Mouse (Mus musculus) hindbrain, embryonic 15.5 days (tissue): ENCODE measurements around the gene Opn1mw. TPM values are rescaled to one million over a fixed set of nuclear protein-coding genes. Genes with fewer than 3 reads are reported as not detected.
"Not testable (repeated sequence)": the region's sequence is repeated elsewhere in the genome, so short reads cannot be mapped to it uniquely, and the experiment has no call there.

ENCODE experiments used
- ATAC-seq: fragments of 200-750 bp; cut with Nextera tagmentation; 2 replicates; pipeline ENCODE4 v1.8.0; 2017; ENCODE audit warnings: low read depth, moderate number of reproducible peaks, moderate TSS enrichment; ENCODE audit not compliant: low FRiP score
- H3K27ac ChIP-seq: fragments of 300-500 bp; sonication (generic); replicated peaks from 2 replicates; pipeline ENCODE4 v1.5.1; 2015; ENCODE audit warnings: mild to moderate bottlenecking, inconsistent platforms
- H3K27me3 ChIP-seq: fragments of 300-500 bp; sonication (generic); 2 replicates; pipeline ENCODE4 v1.6.1; 2015; ENCODE audit warnings: control low read depth, inconsistent platforms
- H3K36me3 ChIP-seq: fragments of 300-500 bp; sonication (generic); 2 replicates; pipeline ENCODE4 v1.6.1; 2015; ENCODE audit warnings: control low read depth, inconsistent platforms
- H3K4me1 ChIP-seq: fragments of 300-500 bp; sonication (generic); replicated peaks from 2 replicates; pipeline ENCODE4 v1.6.1; 2015; ENCODE audit warnings: control low read depth, inconsistent platforms
- H3K4me2 ChIP-seq: fragments of 300-500 bp; sonication (generic); 2 replicates; pipeline ENCODE4 v1.6.1; 2015; ENCODE audit warnings: moderate library complexity, mild to moderate bottlenecking, inconsistent platforms
- H3K4me3 ChIP-seq: fragments of 300-500 bp; sonication (generic); 2 replicates; pipeline ENCODE4 v1.5.1; 2015; ENCODE audit warnings: mild to moderate bottlenecking, inconsistent platforms
- H3K9ac ChIP-seq: fragments of 300-500 bp; sonication (generic); 2 replicates; pipeline ENCODE4 v1.6.1; 2015; ENCODE audit warnings: inconsistent platforms
- H3K9me3 ChIP-seq: fragments of 300-500 bp; sonication (generic); 2 replicates; pipeline ENCODE4 v1.6.1; 2016; ENCODE audit warnings: control low read depth, inconsistent platforms
- WGBS: fragments of 180-500 bp; shearing (Covaris S2); methylation state at CpG from one replicate; pipeline ENCODE4 v1.1.7; 2015; 5-methylcytosine and 5-hydroxymethylcytosine counted together
- polyA plus RNA-seq: library from polyadenylated mRNA; unstranded; fragments of >200 nt; fragmentation: Nextera tagmentation; extraction: Ambion mirVana; gene quantifications from 2 replicates; pipeline ENCODE4 v1.2.1, GENCODE M21; 2015

The Opn1mw gene
- not detected in 2 replicates for polyA plus RNA-seq

GRCm38 (mm10) chrX:74127164-74127563 is at the start of gene Opn1mw:
TSS of gene Opn1mw (plus strand) at chrX:74127464.
- H3K27me3 ChIP-seq: no peaks in the 10 kb centered on the region
- H3K4me3 ChIP-seq: no peak within 1 kb of the TSS
- no peak within 1 kb of the TSS for H3K27ac ChIP-seq
- H3K36me3 ChIP-seq: no peaks in the 10 kb centered on the region
- ATAC-seq: no peak
- H3K4me2 ChIP-seq: no peak within 1 kb of the TSS
- no peaks in the 10 kb centered on the region for H3K4me1 ChIP-seq
- H3K9me3 ChIP-seq: no peaks in the 10 kb centered on the region
- no peak within 1 kb of the TSS for H3K9ac ChIP-seq

GRCm38 (mm10) chrX:74084276-74084837 is 42.9 kb upstream of the Opn1mw start:
- Histone ChIP-seq H3K27ac (peak overlapping the region; percentile 97), H3K36me3 (no peaks in the 10 kb centered on the region), H3K9ac (peak overlapping the region; percentile 79), H3K4me2 (peak overlapping the region; percentile 57), H3K9me3 (no peaks in the 10 kb centered on the region), H3K27me3 (no peaks in the 10 kb centered on the region), H3K4me3 (peak overlapping the region; percentile 59), H3K4me1 (peaks cover 21% of the 10 kb centered on the region)
- 19% methylated on average over 17 of the region's 17 CpGs for WGBS
- ATAC-seq: no peak

- H3K4me1 ChIP-seq: peaks cover 21% of the 10 kb centered on the region
- peak overlapping the region; percentile 59 for H3K4me3 ChIP-seq
- peak overlapping the region; percentile 97 for H3K27ac ChIP-seq
- H3K9ac ChIP-seq: peak overlapping the region; percentile 79
- peak overlapping the region; percentile 57 for H3K4me2 ChIP-seq
- H3K9me3 ChIP-seq: no peaks in the 10 kb centered on the region
- H3K36me3 ChIP-seq: no peaks in the 10 kb centered on the region
- ATAC-seq: peak; percentile 70
- 16% methylated on average over 19 of the region's 56 CpGs for WGBS
- H3K27me3 ChIP-seq: no peaks in the 10 kb centered on the region
Observed at GRCm38 (mm10) chrX:74084946-74085498, 42.2 kb upstream of the Opn1mw start.

GRCm38 (mm10) chrX:74085601-74086038 is 41.6 kb upstream of the Opn1mw start:
- Histone ChIP-seq H3K4me3 (peak overlapping the region; percentile 59), H3K27ac (peak overlapping the region; percentile 97), H3K9me3 (no peaks in the 10 kb centered on the region), H3K27me3 (no peaks in the 10 kb centered on the region), H3K9ac (peak overlapping the region; percentile 79), H3K4me1 (peaks cover 21% of the 10 kb centered on the region), H3K36me3 (no peaks in the 10 kb centered on the region), H3K4me2 (peak overlapping the region; percentile 57)
- ATAC-seq: peak; percentile 99
- WGBS: 20% methylated on average over 26 of the region's 27 CpGs

- Histone ChIP-seq H3K27ac (no peak overlapping the region), H3K4me2 (no peak overlapping the region), H3K4me3 (no peak overlapping the region), H3K36me3 (no peaks in the 10 kb centered on the region), H3K9ac (no peak overlapping the region), H3K27me3 (no peaks in the 10 kb centered on the region), H3K9me3 (no peaks in the 10 kb centered on the region), H3K4me1 (no peaks in the 10 kb centered on the region)
- no peak for ATAC-seq
- WGBS: 65% methylated on average over 1 of the region's 1 CpGs
Observed at GRCm38 (mm10) chrX:74095130-74095529, 32.1 kb upstream of the Opn1mw start.

- ATAC-seq: no peak
- Histone ChIP-seq H3K9ac (no peak overlapping the region), H3K4me1 (no peaks in the 10 kb centered on the region), H3K36me3 (no peaks in the 10 kb centered on the region), H3K9me3 (no peaks in the 10 kb centered on the region), H3K4me3 (no peak overlapping the region), H3K27ac (no peak overlapping the region), H3K4me2 (no peak overlapping the region), H3K27me3 (no peaks in the 10 kb centered on the region)
- 67% methylated on average over 4 of the region's 4 CpGs for WGBS
Observed at GRCm38 (mm10) chrX:74103457-74104188, 23.6 kb upstream of the Opn1mw start.

GRCm38 (mm10) chrX:74105916-74106315 is 21.3 kb upstream of the Opn1mw start:
- no peak for ATAC-seq
- no peak overlapping the region for H3K4me3 ChIP-seq
- H3K27me3 ChIP-seq: no peaks in the 10 kb centered on the region
- H3K9me3 ChIP-seq: no peaks in the 10 kb centered on the region
- no peaks in the 10 kb centered on the region for H3K36me3 ChIP-seq
- no peak overlapping the region for H3K9ac ChIP-seq
- 54% methylated on average over 2 of the region's 2 CpGs for WGBS
- H3K4me2 ChIP-seq: no peak overlapping the region
- no peaks in the 10 kb centered on the region for H3K4me1 ChIP-seq
- H3K27ac ChIP-seq: no peak overlapping the region

- Histone ChIP-seq H3K27me3 (no peaks in the 10 kb centered on the region), H3K9ac (no peak overlapping the region), H3K4me3 (no peak overlapping the region), H3K4me2 (no peak overlapping the region), H3K4me1 (no peaks in the 10 kb centered on the region), H3K9me3 (no peaks in the 10 kb centered on the region), H3K36me3 (no peaks in the 10 kb centered on the region), H3K27ac (no peak overlapping the region)
- 51% methylated on average over 3 of the region's 3 CpGs for WGBS
- ATAC-seq: no peak
Observed at GRCm38 (mm10) chrX:74108747-74109146, 18.5 kb upstream of the Opn1mw start.

GRCm38 (mm10) chrX:74114036-74114435 is 13.2 kb upstream of the Opn1mw start:
- Histone ChIP-seq H3K4me3 (no peak overlapping the region), H3K9ac (no peak overlapping the region), H3K9me3 (no peaks in the 10 kb centered on the region), H3K36me3 (no peaks in the 10 kb centered on the region), H3K27ac (no peak overlapping the region), H3K27me3 (no peaks in the 10 kb centered on the region), H3K4me2 (no peak overlapping the region), H3K4me1 (no peaks in the 10 kb centered on the region)
- ATAC-seq: no peak

- Histone ChIP-seq H3K27me3 (no peaks in the 10 kb centered on the region), H3K9me3 (no peaks in the 10 kb centered on the region), H3K4me2 (peak overlapping the region; percentile 49), H3K27ac (no peak overlapping the region), H3K4me3 (peak overlapping the region; percentile 29), H3K9ac (no peak overlapping the region), H3K36me3 (no peaks in the 10 kb centered on the region), H3K4me1 (no peaks in the 10 kb centered on the region)
- WGBS: 16% methylated on average over 10 of the region's 10 CpGs
- ATAC-seq: peak; percentile 66; the same call in 1 of the 2 replicates
Observed at GRCm38 (mm10) chrX:74115511-74115910, 11.8 kb upstream of the Opn1mw start.

GRCm38 (mm10) chrX:74124975-74125374 is 2.3 kb upstream of the Opn1mw start:
- no peak overlapping the region for H3K4me3 ChIP-seq
- 66% methylated on average over 2 of the region's 2 CpGs for WGBS
- no peaks in the 10 kb centered on the region for H3K4me1 ChIP-seq
- no peaks in the 10 kb centered on the region for H3K9me3 ChIP-seq
- H3K4me2 ChIP-seq: no peak overlapping the region
- H3K36me3 ChIP-seq: no peaks in the 10 kb centered on the region
- no peak overlapping the region for H3K27ac ChIP-seq
- H3K27me3 ChIP-seq: no peaks in the 10 kb centered on the region
- no peak overlapping the region for H3K9ac ChIP-seq
- no peak for ATAC-seq

GRCm38 (mm10) chrX:74135263-74135662 is 8.0 kb downstream of the Opn1mw start, which contains the start of gene Mecp2:
TSS of gene Mecp2 (minus strand) at chrX:74135363.
- H3K9me3 ChIP-seq, H3K4me2 ChIP-seq, H3K9ac ChIP-seq, H3K27me3 ChIP-seq, H3K36me3 ChIP-seq, ATAC-seq, H3K4me1 ChIP-seq, H3K27ac ChIP-seq, H3K4me3 ChIP-seq: not testable (repeated sequence)
- WGBS: 17% methylated on average over 1 of the region's 1 CpGs
